19 mouse cellular contexts compared by ENCODE assay signal in genomic region chr5:146678775-146679170, GRCm38 (mm10).
A peak's percentile ranks its signal among the peaks of the same experiment; 100 is the strongest.
DNase-seq lines count a peak whose midpoint lies in the region; ATAC-seq and TF ChIP-seq lines count a peak whose summit lies in the region.
"Had no signal": no experiment of that assay in that cellular context is flagged by ENCODE, and none has a peak within 500 bp of the region (broad histone marks: within the 10 kb centered on the region; RNA-seq: fewer than 3 reads in every experiment).

No protein-coding gene starts in this region.

- H3K27me3 ChIP-seq in liver, adult 2 months (ENCODE audit: control insufficient read depth, insufficient read depth, low read length), result no peaks in the 10 kb centered on the region
- peaks cover 9% of the 10 kb centered on the region; the same call in 1 of the 2 replicates for H3K27me3 ChIP-seq in liver, embryonic 15.5 days
- no peaks in the 10 kb centered on the region for H3K27me3 ChIP-seq in stomach, postnatal 0 days (ENCODE audit: control insufficient read depth, insufficient read depth, low read length)
- H3K27me3 ChIP-seq: embryonic facial prominence, embryonic 15.5 days; Patski had no signal

- H3K27ac ChIP-seq in gastrocnemius, adult 2 months, result peak overlapping the region; percentile 46; the same call in 1 of the 2 replicates
- peak overlapping the region; percentile 62 for H3K27ac ChIP-seq in liver, adult 2 months (replicated peaks; ENCODE audit: insufficient read depth, low read depth, low read length)
- peak overlapping the region; percentile 86 for H3K27ac ChIP-seq in liver, embryonic 15.5 days (replicated peaks)
- peak overlapping the region; percentile 56 for H3K27ac ChIP-seq in stomach, postnatal 0 days (replicated peaks)
- H3K27ac ChIP-seq in left cerebral cortex, adult 2 months, result no peak overlapping the region
- H3K27ac ChIP-seq: embryonic facial prominence, embryonic 15.5 days; hindbrain, embryonic 13.5 days; limb, embryonic 10.5 days; midbrain, embryonic 15.5 days had no signal

- H3K79me2 ChIP-seq in liver, adult 2 months (ENCODE audit: control insufficient read depth, insufficient read depth, low read length), result no peaks in the 10 kb centered on the region

- TF ChIP-seq CTCF in gastrocnemius, adult 2 months (IDR thresholded peaks at IDR 0.05), result no peak
- no peak for TF ChIP-seq CTCF in liver, adult 2 months (IDR thresholded peaks at IDR 0.05; ENCODE audit: low read depth, low read length)
- TF ChIP-seq CTCF in stomach, postnatal 0 days (IDR thresholded peaks at IDR 0.05; ENCODE audit: low read depth), result no peak
- no peak for TF ChIP-seq CTCF in left cerebral cortex, adult 2 months (IDR thresholded peaks at IDR 0.05)

- no peaks in the 10 kb centered on the region for H3K36me3 ChIP-seq in liver, adult 2 months (ENCODE audit: control insufficient read depth, insufficient read depth, low read length)
- H3K36me3 ChIP-seq in liver, embryonic 15.5 days (replicated peaks), result no peaks in the 10 kb centered on the region
- H3K36me3 ChIP-seq in stomach, postnatal 0 days (ENCODE audit: control insufficient read depth, insufficient read depth, low read length), result no peaks in the 10 kb centered on the region
- H3K36me3 ChIP-seq: embryonic facial prominence, embryonic 15.5 days; hindbrain, embryonic 13.5 days; limb, embryonic 10.5 days; midbrain, embryonic 15.5 days had no signal

- H3K4me1 ChIP-seq in liver, adult 2 months (ENCODE audit: control insufficient read depth, insufficient read depth, low read length), result peaks cover 21% of the 10 kb centered on the region
- H3K4me1 ChIP-seq in liver, embryonic 15.5 days (replicated peaks), result peaks cover 85% of the 10 kb centered on the region
- no peaks in the 10 kb centered on the region for H3K4me1 ChIP-seq in stomach, postnatal 0 days (replicated peaks; ENCODE audit: control insufficient read depth, insufficient read depth)
- H3K4me1 ChIP-seq: embryonic facial prominence, embryonic 15.5 days had no signal

- ATAC-seq in liver, embryonic 15.5 days (ENCODE audit: insufficient read depth), result no peak
- no peak for ATAC-seq in stomach, postnatal 0 days (ENCODE audit: low FRiP score, low TSS enrichment)
- ATAC-seq: inflammation-experienced regulatory T-cells, adult 6 months; midbrain, embryonic 15.5 days; Patski had no signal

- 67% methylated on average over 10 of the region's 10 CpGs for WGBS in liver, adult 2 months
- WGBS in liver, embryonic 15.5 days (ENCODE audit: insufficient replicate concordance), result 55% methylated on average over 10 of the region's 10 CpGs
- 65% methylated on average over 10 of the region's 10 CpGs for WGBS in stomach, postnatal 0 days

- TF ChIP-seq EP300 in stomach, postnatal 0 days (optimal IDR thresholded peaks at IDR 0.05), result no peak

- intact Hi-C loops in gastrocnemius, adult 2 months (cut with DNase I), result loop anchor here (10.0 kb wide), 1 partner anchor 636 kb away; no protein-coding TSS in a partner anchor
- intact Hi-C loops in gastrocnemius, postnatal 14 days (cut with DNase I; ENCODE audit: low total_unique reads), result loop anchor here (10.0 kb wide), 2 partner anchors 226 to 636 kb away; no protein-coding TSS in a partner anchor
- intact Hi-C loops in left cerebral cortex, postnatal 14 days (cut with DNase I), result no loop called here
- intact Hi-C loops in left cerebral cortex, adult 2 months (cut with DNase I), result no loop called here

- no peak overlapping the region for H3K4me3 ChIP-seq in gastrocnemius, adult 2 months
- H3K4me3 ChIP-seq in liver, adult 2 months (ENCODE audit: insufficient read depth, low read depth, low read length), result no peak overlapping the region
- no peak overlapping the region for H3K4me3 ChIP-seq in liver, embryonic 15.5 days (replicated peaks)
- H3K4me3 ChIP-seq in stomach, postnatal 0 days (ENCODE audit: low read depth, low read length), result no peak overlapping the region
- H3K4me3 ChIP-seq in left cerebral cortex, adult 2 months, result no peak overlapping the region
- H3K4me3 ChIP-seq: embryonic facial prominence, embryonic 15.5 days; hindbrain, embryonic 13.5 days; limb, embryonic 10.5 days; megakaryocyte, embryonic 14.5 days; midbrain, embryonic 15.5 days; myocyte had no signal

- no peaks in the 10 kb centered on the region for H3K9me3 ChIP-seq in liver, embryonic 15.5 days (replicated peaks)
- no peaks in the 10 kb centered on the region for H3K9me3 ChIP-seq in stomach, postnatal 0 days (ENCODE audit: control insufficient read depth, low read length)
- H3K9me3 ChIP-seq: embryonic facial prominence, embryonic 15.5 days; hindbrain, embryonic 13.5 days; limb, embryonic 10.5 days; megakaryocyte, embryonic 14.5 days; midbrain, embryonic 15.5 days had no signal

- peak overlapping the region; percentile 37 for H3K4me2 ChIP-seq in liver, embryonic 15.5 days
- H3K4me2 ChIP-seq in stomach, postnatal 0 days (replicated peaks; ENCODE audit: low read depth), result no peak overlapping the region
- H3K4me2 ChIP-seq: embryonic facial prominence, embryonic 15.5 days; hindbrain, embryonic 13.5 days; midbrain, embryonic 15.5 days had no signal

- no peak overlapping the region for H3K9ac ChIP-seq in liver, adult 2 months (ENCODE audit: low read depth, low read length)
- H3K9ac ChIP-seq in liver, embryonic 15.5 days, result peak overlapping the region; percentile 36; the same call in 1 of the 2 replicates
- H3K9ac ChIP-seq in stomach, postnatal 0 days (ENCODE audit: low read length), result no peak overlapping the region
- H3K9ac ChIP-seq: embryonic facial prominence, embryonic 15.5 days; hindbrain, embryonic 13.5 days; midbrain, embryonic 15.5 days had no signal

- TF ChIP-seq POLR2A in liver, adult 2 months (IDR thresholded peaks at IDR 0.05; ENCODE audit: extremely low read depth, insufficient read depth, low read length), result no peak

- DNase-seq in gastrocnemius, adult 2 months, result no peak
- DNase-seq in gastrocnemius, postnatal 14 days, result no peak
- DNase-seq in liver, adult 2 months (ENCODE audit: extremely low read depth, low read depth, low spot score), result no peak
- DNase-seq in liver, result no peak
- no peak for DNase-seq in stomach, postnatal 0 days (ENCODE audit: low spot score)
- no peak for DNase-seq in left cerebral cortex, postnatal 14 days (ENCODE audit: low spot score in 2 of 2)
- DNase-seq in left cerebral cortex, adult 2 months (ENCODE audit: extremely low spot score in 1 of 2, low spot score in 2 of 2), result no peak
- DNase-seq: cerebellum, adult 18-20 months; cerebellum, postnatal 25 days; kidney, postnatal 14 days had no signal

Comparison
In these comparisons a context has a peak if more than half of its experiments do, and no peak if none do; other contexts are left out.
1. intact Hi-C loops: an anchor here in gastrocnemius, adult 2 months (10.0 kb wide) and gastrocnemius, postnatal 14 days (10.0 kb wide); none called in left cerebral cortex, postnatal 14 days and left cerebral cortex, adult 2 months.